Mouse (Mus musculus) stomach, postnatal 0 days (tissue): ENCODE results near the gene Snrpg.

ENCODE experiments used
- CTCF ChIP-seq: IDR thresholded peaks from 2 replicates; pipeline ENCODE4 v1.5.1; 2016; ENCODE audit warnings: antibody characterized with exemption, low read depth, mild to moderate bottlenecking, moderate library complexity
- EP300 ChIP-seq: optimal IDR thresholded peaks from 2 replicates; pipeline ENCODE3; 2016; ENCODE audit warnings: antibody characterized with exemption

DNA sequence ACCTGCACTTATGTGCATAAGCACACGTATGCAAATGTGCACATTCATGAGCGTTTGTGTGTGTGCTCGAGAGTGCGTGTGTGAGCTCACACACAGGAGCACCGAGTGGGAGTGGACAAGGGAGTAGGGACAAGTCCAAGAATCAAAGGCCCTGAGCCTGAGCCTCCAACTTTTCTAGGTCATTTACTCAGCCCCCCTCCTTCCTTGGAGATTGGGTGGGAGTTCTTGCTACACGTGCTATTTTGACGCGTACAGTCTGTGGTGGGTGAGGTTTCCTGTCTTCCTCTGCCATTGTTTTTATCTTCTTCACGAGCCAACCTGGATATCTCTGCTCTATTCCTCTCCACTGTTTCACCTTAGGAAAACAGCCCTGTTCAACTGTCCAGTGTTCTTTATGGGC, 14.1 kb upstream of the Snrpg start:
- TF ChIP-seq EP300 (no peak), CTCF (no peak)
